Mouse (Mus musculus) CH12.LX (cell line): ENCODE data around the gene Fibcd1.

Experiments used
- CTCF ChIP-seq, 2 experiments: IDR thresholded peaks in 1 of 2; conservative IDR thresholded peaks in 1 of 2; 2 replicates each; pipeline ENCODE4 v1.5.1; 2011 to 2012; ENCODE audit warnings: low read depth in 2 of 2, low read length in 2 of 2, improper control_type of control experiment in 1 of 2, inconsistent platforms in 1 of 2, mild to moderate bottlenecking in 1 of 2, moderate library complexity in 1 of 2
- MAFK ChIP-seq: IDR thresholded peaks from 2 replicates; pipeline ENCODE4 v1.6.1; 2011; ENCODE audit warnings: low read length, improper control_type of control experiment; ENCODE audit not compliant: insufficient replicate concordance
- TCF12 ChIP-seq: IDR thresholded peaks from 2 replicates; pipeline ENCODE4 v1.6.1; 2014; ENCODE audit warnings: low read depth, mild to moderate bottlenecking, inconsistent platforms, low read length, improper control_type of control experiment

DNA sequence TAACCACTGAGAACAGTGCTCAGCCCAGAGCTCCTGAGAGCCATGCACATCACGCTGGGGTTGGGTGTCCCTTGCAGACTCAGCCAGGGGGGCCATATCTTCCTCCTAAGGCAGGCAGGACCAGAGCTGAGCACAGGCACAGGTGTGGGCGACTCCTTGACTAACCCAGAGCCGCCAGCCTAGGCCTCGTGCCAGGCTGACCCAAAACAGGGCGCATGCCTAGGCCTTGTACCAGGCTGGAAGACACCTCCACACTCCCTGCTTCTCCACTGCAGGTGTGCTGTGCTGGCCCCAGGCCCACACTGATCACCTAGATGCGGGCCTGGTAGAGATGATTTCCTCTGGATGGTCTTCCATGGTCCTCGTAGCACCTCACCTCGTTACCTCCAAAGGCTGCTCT lies 43.0 kb downstream of the Fibcd1 start:
- TF ChIP-seq CTCF (conservative IDR thresholded peaks at IDR 0.05 in 1 of 2, IDR thresholded peaks at IDR 0.05 in 1 of 2; ENCODE audit: low read depth in 2 of 2, low read length in 2 of 2) (no peak), MAFK (no peak), TCF12 (no peak)
